Mouse (Mus musculus) layer of hippocampus, adult 9-10 months (tissue): ENCODE results near the gene Rasl11b.

Source experiments
- DNase-seq: peaks from one replicate; pipeline ENCODE4 v3.0.0; 2022; ENCODE audit warnings: low spot score

Rasl11b gene

GRCm38 (mm10) chr5:74188886-74189285 is 6.2 kb upstream of the Rasl11b start:
- no peak for DNase-seq

- no peak for DNase-seq
Measured at GRCm38 (mm10) chr5:74189484-74190160, 5.5 kb upstream of the Rasl11b start.

GRCm38 (mm10) chr5:74190161-74190491 is 5.0 kb upstream of the Rasl11b start:
- DNase-seq, result no peak

- DNase-seq, result no peak
Measured at GRCm38 (mm10) chr5:74190911-74191310, 4.2 kb upstream of the Rasl11b start.

- DNase-seq, result no peak
Measured at GRCm38 (mm10) chr5:74193008-74193407, 2.1 kb upstream of the Rasl11b start.

GRCm38 (mm10) chr5:74193626-74194025 is 1.5 kb upstream of the Rasl11b start:
- DNase-seq, result no peak

GRCm38 (mm10) chr5:74194027-74194840 is 852 bp upstream of the Rasl11b start:
- no peak for DNase-seq

- no peak for DNase-seq
Measured at GRCm38 (mm10) chr5:74195614-74196306, 674 bp downstream of the Rasl11b start.

- DNase-seq, result no peak
Measured at GRCm38 (mm10) chr5:74196307-74196618, 1.2 kb downstream of the Rasl11b start.

GRCm38 (mm10) chr5:74197541-74198330 is 2.6 kb downstream of the Rasl11b start:
- DNase-seq, result no peak

GRCm38 (mm10) chr5:74198446-74198845 is 3.4 kb downstream of the Rasl11b start:
- DNase-seq, result no peak

- DNase-seq, result no peak
Measured at GRCm38 (mm10) chr5:74199793-74200192, 4.7 kb downstream of the Rasl11b start.

GRCm38 (mm10) chr5:74200481-74200880 is 5.4 kb downstream of the Rasl11b start:
- DNase-seq, result no peak

GRCm38 (mm10) chr5:74201570-74202357 is 6.7 kb downstream of the Rasl11b start:
- no peak for DNase-seq

- no peak for DNase-seq
Measured at GRCm38 (mm10) chr5:74202515-74202914, 7.4 kb downstream of the Rasl11b start.

- DNase-seq, result no peak
Measured at GRCm38 (mm10) chr5:74204465-74204864, 9.4 kb downstream of the Rasl11b start.

- no peak for DNase-seq
Measured at GRCm38 (mm10) chr5:74205509-74205908, 10.4 kb downstream of the Rasl11b start.

GRCm38 (mm10) chr5:74206038-74206437 is 11.0 kb downstream of the Rasl11b start:
- no peak for DNase-seq

GRCm38 (mm10) chr5:74206649-74207048 is 11.6 kb downstream of the Rasl11b start:
- DNase-seq, result no peak

GRCm38 (mm10) chr5:74207209-74207608 is 12.1 kb downstream of the Rasl11b start:
- DNase-seq, result no peak

- no peak for DNase-seq
Measured at GRCm38 (mm10) chr5:74208438-74208837, 13.4 kb downstream of the Rasl11b start.

GRCm38 (mm10) chr5:74209640-74210039 is 14.6 kb downstream of the Rasl11b start:
- no peak for DNase-seq
